Mouse (Mus musculus) midbrain, embryonic 11.5 days (tissue): Measurements from ENCODE around the gene Ifna6. TPM values are rescaled to one million over a fixed set of nuclear protein-coding genes. Genes with fewer than 3 reads are reported as not detected.
A peak's percentile ranks its signal among the peaks of the same experiment; 100 is the strongest.
"Not testable (repeated sequence)": the region's sequence is repeated elsewhere in the genome, so short reads cannot be mapped to it uniquely, and the experiment has no call there.

Experiments
- ATAC-seq: fragments of 200-750 bp; cut with Nextera tagmentation; 2 replicates; pipeline ENCODE4 v1.8.0; 2017; ENCODE audit warnings: moderate TSS enrichment, moderate library complexity; ENCODE audit not compliant: low FRiP score
- DNase-seq: peaks from one replicate; pipeline ENCODE4 v3.0.0; 2015; ENCODE audit warnings: low spot score; ENCODE audit errors: missing footprints
- H3K27ac ChIP-seq: fragments of 300-500 bp; sonication (generic); 2 replicates; pipeline ENCODE4 v1.5.1; 2014; ENCODE audit warnings: low read depth, low read length
- H3K27me3 ChIP-seq: fragments of 300-500 bp; sonication (generic); 2 replicates; pipeline ENCODE4 v1.6.1; 2014; ENCODE audit warnings: mild to moderate bottlenecking, low read length, moderate library complexity, mixed read lengths; ENCODE audit not compliant: control insufficient read depth, insufficient read depth
- H3K36me3 ChIP-seq: fragments of 300-500 bp; sonication (generic); 2 replicates; pipeline ENCODE4 v1.6.1; 2014; ENCODE audit warnings: mild to moderate bottlenecking, low read length, moderate library complexity, mixed read lengths; ENCODE audit not compliant: control insufficient read depth, insufficient read depth
- H3K4me1 ChIP-seq: fragments of 300-500 bp; sonication (generic); 2 replicates; pipeline ENCODE4 v1.6.1; 2014; ENCODE audit warnings: low read length; ENCODE audit not compliant: control insufficient read depth, insufficient read depth
- H3K4me2 ChIP-seq: fragments of 300-500 bp; sonication (generic); 2 replicates; pipeline ENCODE4 v1.6.1; 2014; ENCODE audit warnings: mild to moderate bottlenecking, moderate library complexity
- H3K4me3 ChIP-seq: fragments of 300-500 bp; sonication (generic); 2 replicates; pipeline ENCODE4 v1.5.1; 2014; ENCODE audit warnings: low read depth, low read length
- H3K9ac ChIP-seq: fragments of 300-500 bp; sonication (generic); 2 replicates; pipeline ENCODE4 v1.6.1; 2014; ENCODE audit warnings: low read length
- H3K9me3 ChIP-seq: fragments of 300-500 bp; sonication (generic); 2 replicates; pipeline ENCODE4 v1.6.1; 2016; ENCODE audit warnings: low read length; ENCODE audit not compliant: control insufficient read depth
- WGBS: fragments of 180-500 bp; shearing (Covaris S2); extraction: QIAGEN DNeasy Blood & Tissue Kit; methylation state at CpG from one replicate; pipeline ENCODE4 v1.1.7; 2014; 5-methylcytosine and 5-hydroxymethylcytosine counted together
- polyA plus RNA-seq: library from polyadenylated mRNA; unstranded; fragments of >200 nt; fragmentation: Nextera tagmentation; extraction: Ambion mirVana; gene quantifications from 2 replicates; pipeline ENCODE4 v1.2.1, GENCODE M21; 2014

Gene Ifna6
- polyA plus RNA-seq: not detected in 2 replicates

GRCm38 (mm10) chr4:88827116-88827515 is at the start of gene Ifna6:
TSS of gene Ifna6 (plus strand) at chr4:88827416.
- H3K4me3 ChIP-seq, H3K9ac ChIP-seq, H3K4me2 ChIP-seq, ATAC-seq, H3K36me3 ChIP-seq, DNase-seq, H3K4me1 ChIP-seq, H3K27ac ChIP-seq, H3K27me3 ChIP-seq, H3K9me3 ChIP-seq: not testable (repeated sequence)

GRCm38 (mm10) chr4:88779550-88779949 is 47.7 kb upstream of the Ifna6 start, which contains the start of gene Gm13272:
TSS of gene Gm13272 (plus strand) at chr4:88779850.
- H3K4me2 ChIP-seq, H3K36me3 ChIP-seq, DNase-seq, H3K27ac ChIP-seq, H3K9me3 ChIP-seq, H3K27me3 ChIP-seq, H3K9ac ChIP-seq, H3K4me1 ChIP-seq, ATAC-seq, H3K4me3 ChIP-seq: not testable (repeated sequence)
- no CpG with 5 or more reads among the region's 29 CpGs for WGBS

GRCm38 (mm10) chr4:88780320-88780719 is 46.9 kb upstream of the Ifna6 start:
- WGBS: 46% methylated on average over 14 of the region's 18 CpGs
- H3K27ac ChIP-seq, H3K27me3 ChIP-seq, H3K9me3 ChIP-seq, H3K4me1 ChIP-seq, H3K4me2 ChIP-seq, H3K9ac ChIP-seq, H3K4me3 ChIP-seq, H3K36me3 ChIP-seq, ATAC-seq: not testable (repeated sequence)
- peak; percentile 4 for DNase-seq

- WGBS: 19% methylated on average over 3 of the region's 7 CpGs
These were observed 45.4 kb upstream of the Ifna6 start, which contains the start of gene Ifnz for GRCm38 (mm10) chr4:88781831-88782230. TSS of gene Ifnz (plus strand) at chr4:88782131.

GRCm38 (mm10) chr4:88782335-88782734 is 44.9 kb upstream of the Ifna6 start:
- ATAC-seq, H3K4me3 ChIP-seq, H3K9me3 ChIP-seq, H3K27me3 ChIP-seq, H3K4me1 ChIP-seq, DNase-seq, H3K27ac ChIP-seq, H3K36me3 ChIP-seq, H3K9ac ChIP-seq: not testable (repeated sequence)
- peak overlapping the region; percentile 23; the same call in 1 of the 2 replicates for H3K4me2 ChIP-seq
- WGBS: 3% methylated on average over 7 of the region's 31 CpGs

More at GRCm38 (mm10) chr4:88781831-88782230, 45.4 kb upstream of the Ifna6 start, which contains the start of gene Ifnz:
- H3K36me3 ChIP-seq, H3K4me1 ChIP-seq, H3K4me3 ChIP-seq, H3K27ac ChIP-seq, H3K27me3 ChIP-seq, H3K9me3 ChIP-seq, ATAC-seq, H3K9ac ChIP-seq, DNase-seq: not testable (repeated sequence)
- peak within 1 kb of the TSS; percentile 23; the same call in 1 of the 2 replicates for H3K4me2 ChIP-seq

GRCm38 (mm10) chr4:88785409-88785808 is 41.8 kb upstream of the Ifna6 start, which contains the start of gene Gm13276:
TSS of gene Gm13276 (plus strand) at chr4:88785709.
- WGBS: no CpG with 5 or more reads among the region's 27 CpGs
- H3K27ac ChIP-seq: not testable (repeated sequence)

GRCm38 (mm10) chr4:88788402-88788801 is 38.8 kb upstream of the Ifna6 start, which contains the start of gene Gm13277:
TSS of gene Gm13277 (plus strand) at chr4:88788632.
- not testable (repeated sequence) for H3K4me2 ChIP-seq, H3K4me1 ChIP-seq, ATAC-seq, H3K4me3 ChIP-seq, H3K9ac ChIP-seq, DNase-seq, H3K9me3 ChIP-seq, H3K36me3 ChIP-seq, H3K27me3 ChIP-seq, H3K27ac ChIP-seq
- 0% methylated on average over 1 of the region's 28 CpGs for WGBS

More at GRCm38 (mm10) chr4:88785409-88785808, 41.8 kb upstream of the Ifna6 start, which contains the start of gene Gm13276:
- H3K27me3 ChIP-seq, H3K9me3 ChIP-seq, ATAC-seq, H3K4me1 ChIP-seq, H3K36me3 ChIP-seq, H3K4me3 ChIP-seq, H3K9ac ChIP-seq, DNase-seq, H3K4me2 ChIP-seq: not testable (repeated sequence)

- H3K9me3 ChIP-seq, H3K27me3 ChIP-seq, H3K36me3 ChIP-seq, H3K4me3 ChIP-seq, H3K4me2 ChIP-seq, H3K4me1 ChIP-seq, ATAC-seq, DNase-seq, H3K9ac ChIP-seq, H3K27ac ChIP-seq: not testable (repeated sequence)
- whole genome bisulfite sequencing: no CpG with 5 or more reads among the region's 28 CpGs
These were observed 36.0 kb upstream of the Ifna6 start, which contains the start of gene Gm13278 for GRCm38 (mm10) chr4:88791250-88791649. TSS of gene Gm13278 (plus strand) at chr4:88791550.

- not testable (repeated sequence) for DNase-seq, H3K9ac ChIP-seq, H3K9me3 ChIP-seq, H3K27me3 ChIP-seq, H3K4me2 ChIP-seq, H3K4me3 ChIP-seq, ATAC-seq, H3K27ac ChIP-seq, H3K4me1 ChIP-seq, H3K36me3 ChIP-seq
- 0% methylated on average over 5 of the region's 52 CpGs for WGBS
These were observed 33.1 kb upstream of the Ifna6 start, which contains the start of gene Gm13275 for GRCm38 (mm10) chr4:88793936-88794675. TSS of gene Gm13275 (plus strand) at chr4:88794487.
